Mouse (Mus musculus): ENCODE data around the gene Rgs9. TPM values are rescaled to one million over a fixed set of nuclear protein-coding genes. Genes with fewer than 3 reads are reported as not detected.
"Not testable (repeated sequence)": the region's sequence is repeated elsewhere in the genome, so short reads cannot be mapped to it uniquely, and the experiment has no call there.

Gene Rgs9
- total and polyA plus RNA-seq, 3 experiments = 0.55 to 1.4 (median 1.2) TPM

DNA sequence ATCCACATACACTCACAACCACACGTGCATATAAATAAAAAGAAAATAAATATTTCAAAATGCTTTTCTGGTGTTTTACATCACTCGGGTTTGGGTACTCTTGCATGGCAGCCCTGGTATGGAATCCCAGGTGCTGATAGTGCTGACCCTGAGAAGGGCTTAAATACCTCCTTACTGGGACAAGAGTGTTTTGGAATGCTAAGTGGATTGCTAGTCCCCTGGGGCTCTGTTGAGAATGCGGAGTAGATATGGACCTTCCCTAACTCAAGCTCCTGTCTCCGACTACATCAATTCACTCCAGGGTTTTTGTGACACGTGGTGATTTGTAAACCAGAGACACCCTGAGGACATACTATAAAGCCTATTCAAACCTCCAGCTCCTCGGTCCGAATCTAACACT is 45.6 kb upstream of the Rgs9 start:
- Histone ChIP-seq H3K4me1 (ENCODE audit: control insufficient read depth in 1 of 2, insufficient read depth in 2 of 2) (peaks cover 3 to 20% of the 10 kb centered on the region in 2 experiments), H3K9me3 (replicated peaks; ENCODE audit: low read length) (peaks cover 2% of the 10 kb centered on the region), H3K4me2 (ENCODE audit: insufficient read depth, low read depth, poor library complexity, severe bottlenecking) (no peak overlapping the region), H3K79me2 (replicated peaks; ENCODE audit: control insufficient read depth, extremely low read depth, insufficient read depth, poor library complexity, severe bottlenecking) (no peaks in the 10 kb centered on the region), H3K36me3 (replicated peaks in 1 of 2; ENCODE audit: control insufficient read depth in 1 of 2, insufficient read depth in 1 of 2, low read length in 1 of 2) (no peaks in the 10 kb centered on the region), H3K4me3 (replicated peaks in 1 of 3; ENCODE audit: low read depth in 2 of 3, low read length in 2 of 3, poor library complexity in 1 of 3) (no peak overlapping the region), H3K27me3 (replicated peaks) (peaks cover 3% of the 10 kb centered on the region), H3K27ac (ENCODE audit: insufficient read depth, low read depth) (no peak overlapping the region), H3K9ac (ENCODE audit: insufficient read depth, low read depth) (no peak overlapping the region)
- dilution Hi-C loops (cut with MboI; ENCODE audit: extremely low pct_ligation_motif_present, extremely low pct_unique_long_range_greater_than_20kb, low sequenced_read_pairs) (no loop called here), in situ Hi-C loops (cut with MboI; ENCODE audit: low pct_ligation_motif_present, low pct_unique_long_range_greater_than_20kb, low sequenced_read_pairs) (no loop called here)
- no peak for TF ChIP-seq RAD21 (IDR thresholded peaks at IDR 0.05; ENCODE audit: low read depth, low read length)
- TF ChIP-seq PAX5 (IDR thresholded peaks at IDR 0.05; ENCODE audit: low read length) = no peak
- TF ChIP-seq RCOR1 (conservative IDR thresholded peaks at IDR 0.05; ENCODE audit: low read depth, low read length) = no peak
- TF ChIP-seq E2F4 (IDR thresholded peaks at IDR 0.05; ENCODE audit: insufficient replicate concordance, low read depth, low read length) = no peak
- TF ChIP-seq TCF12 (IDR thresholded peaks at IDR 0.05; ENCODE audit: low read depth, low read length) = no peak
- no peak for TF ChIP-seq USF1 (IDR thresholded peaks at IDR 0.05; ENCODE audit: low read depth, low read length)
- no peak for TF ChIP-seq NRF1 (IDR thresholded peaks at IDR 0.05; ENCODE audit: low read depth, low read length)
- no peak for TF ChIP-seq EP300 (IDR thresholded peaks at IDR 0.05; ENCODE audit: low read length)
- TF ChIP-seq NELFE (IDR thresholded peaks at IDR 0.05; ENCODE audit: low read depth, low read length) = no peak
- no peak for TF ChIP-seq JUN (IDR thresholded peaks at IDR 0.05; ENCODE audit: insufficient read depth, low read depth, low read length)
- TF ChIP-seq UBTF (IDR thresholded peaks at IDR 0.05; ENCODE audit: low read depth, low read length) = no peak
- TF ChIP-seq CHD1 (IDR thresholded peaks at IDR 0.05; ENCODE audit: low read depth, low read length) = no peak
- no peak for TF ChIP-seq MXI1 (IDR thresholded peaks at IDR 0.05; ENCODE audit: low read depth, low read length)
- DNase-seq (ENCODE audit: extremely low read depth) = no peak

DNA sequence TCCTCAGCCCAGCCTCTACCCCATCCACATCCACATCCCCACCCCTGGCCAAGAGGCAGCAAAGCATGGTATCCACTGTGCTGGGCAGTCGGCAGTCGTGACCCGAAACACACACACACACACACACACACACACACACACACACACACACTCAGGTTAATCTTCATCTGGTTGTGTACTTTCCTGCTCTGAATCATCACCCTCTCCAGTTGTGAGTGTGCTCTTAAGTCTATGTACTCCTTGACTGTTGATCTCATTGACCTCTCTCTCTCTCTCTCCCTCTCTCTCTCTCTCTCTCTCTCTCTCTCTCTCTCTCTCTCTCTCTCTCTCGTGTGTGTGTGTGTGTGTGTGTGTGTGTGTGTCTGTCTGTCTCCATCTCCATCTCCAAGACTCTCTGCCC is 44.7 kb upstream of the Rgs9 start:
- in situ Hi-C loops (cut with MboI; ENCODE audit: low pct_ligation_motif_present, low pct_unique_long_range_greater_than_20kb, low sequenced_read_pairs) = not testable (repeated sequence)

DNA sequence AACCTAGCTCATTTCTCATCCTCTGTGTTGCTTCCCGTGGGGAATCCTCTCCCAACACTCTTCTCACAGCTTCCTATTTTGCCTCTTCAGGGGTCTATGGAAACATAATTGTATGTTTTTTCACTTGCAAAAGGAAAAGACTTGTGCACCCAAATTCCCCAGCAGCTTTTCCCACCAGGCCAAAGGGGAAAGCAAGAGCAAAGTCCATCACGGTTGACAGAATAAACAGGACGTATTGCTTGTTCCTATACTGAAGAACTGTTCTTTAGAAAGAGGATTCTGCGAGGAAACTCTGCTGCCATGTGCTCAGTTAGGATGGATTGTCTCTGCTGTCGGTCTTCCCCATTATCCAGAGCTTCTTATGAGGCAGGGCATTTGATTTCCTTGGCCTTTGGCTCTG is 42.6 kb upstream of the Rgs9 start:
- in situ Hi-C loops (cut with MboI; ENCODE audit: low pct_ligation_motif_present, low pct_unique_long_range_greater_than_20kb, low sequenced_read_pairs) (no loop called here), dilution Hi-C loops (cut with MboI; ENCODE audit: extremely low pct_ligation_motif_present, extremely low pct_unique_long_range_greater_than_20kb, low sequenced_read_pairs) (no loop called here)
- H3K4me2 ChIP-seq (ENCODE audit: insufficient read depth, low read depth, poor library complexity, severe bottlenecking) = no peak overlapping the region
- no peak overlapping the region for H3K27ac ChIP-seq (ENCODE audit: insufficient read depth, low read depth)
- no peak for TF ChIP-seq CTCF (conservative IDR thresholded peaks at IDR 0.05 in 1 of 2, IDR thresholded peaks at IDR 0.05 in 1 of 2; ENCODE audit: low read depth in 2 of 2, low read length in 2 of 2)
- TF ChIP-seq IRF4 (IDR thresholded peaks at IDR 0.05; ENCODE audit: low read depth, low read length) = no peak
- TF ChIP-seq RCOR1 (conservative IDR thresholded peaks at IDR 0.05; ENCODE audit: low read depth, low read length) = no peak
- no peak for TF ChIP-seq USF1 (IDR thresholded peaks at IDR 0.05; ENCODE audit: low read depth, low read length)
- TF ChIP-seq MEF2A (IDR thresholded peaks at IDR 0.05; ENCODE audit: borderline replicate concordance, low read depth, low read length) = no peak
- TF ChIP-seq TBP (conservative IDR thresholded peaks at IDR 0.05; ENCODE audit: low read depth, low read length) = no peak
- TF ChIP-seq NELFE (IDR thresholded peaks at IDR 0.05; ENCODE audit: low read depth, low read length) = no peak
- TF ChIP-seq CHD2 (IDR thresholded peaks at IDR 0.05; ENCODE audit: low read length) = no peak
- TF ChIP-seq KAT2A (IDR thresholded peaks at IDR 0.05; ENCODE audit: insufficient replicate concordance, low read length) = no peak
- no peak for TF ChIP-seq ZMIZ1 (IDR thresholded peaks at IDR 0.05; ENCODE audit: low read depth, low read length)
- no peak for TF ChIP-seq MAX (IDR thresholded peaks at IDR 0.05; ENCODE audit: low read length)
- TF ChIP-seq MXI1 (IDR thresholded peaks at IDR 0.05; ENCODE audit: low read depth, low read length) = no peak
- TF ChIP-seq MAZ (IDR thresholded peaks at IDR 0.05; ENCODE audit: low read depth, low read length) = no peak
- TF ChIP-seq JUND (conservative IDR thresholded peaks at IDR 0.05; ENCODE audit: low read depth, low read length) = no peak
- TF ChIP-seq POLR2AphosphoS2 (IDR thresholded peaks at IDR 0.05; ENCODE audit: low read depth, low read length) = no peak
- no peak for TF ChIP-seq MAFK (IDR thresholded peaks at IDR 0.05; ENCODE audit: insufficient replicate concordance, low read length)
- no peak for TF ChIP-seq POLR2A (IDR thresholded peaks at IDR 0.05; ENCODE audit: low read depth, low read length)
- TF ChIP-seq PAX5 (IDR thresholded peaks at IDR 0.05; ENCODE audit: low read length) = no peak
- no peak overlapping the region for H3K4me3 ChIP-seq (replicated peaks in 1 of 3; ENCODE audit: low read depth in 2 of 3, low read length in 2 of 3, poor library complexity in 1 of 3)
- no peaks in the 10 kb centered on the region for H3K36me3 ChIP-seq (replicated peaks in 1 of 2; ENCODE audit: control insufficient read depth in 1 of 2, insufficient read depth in 1 of 2, low read length in 1 of 2)
- peaks cover 3% of the 10 kb centered on the region for H3K27me3 ChIP-seq (replicated peaks)
- no peaks in the 10 kb centered on the region for H3K9me3 ChIP-seq (replicated peaks; ENCODE audit: low read length)
- H3K9ac ChIP-seq (ENCODE audit: insufficient read depth, low read depth) = no peak overlapping the region
- DNase-seq (ENCODE audit: extremely low read depth) = no peak
- H3K4me1 ChIP-seq (ENCODE audit: control insufficient read depth in 1 of 2, insufficient read depth in 2 of 2) = peaks cover 3 to 8% of the 10 kb centered on the region in 2 experiments; a peak in 2 of 4 replicates
- no peaks in the 10 kb centered on the region for H3K79me2 ChIP-seq (replicated peaks; ENCODE audit: control insufficient read depth, extremely low read depth, insufficient read depth, poor library complexity, severe bottlenecking)

More for the DNA sequence above, 44.7 kb upstream of the Rgs9 start:
- H3K9me3 ChIP-seq (replicated peaks; ENCODE audit: low read length); H3K79me2 ChIP-seq (replicated peaks; ENCODE audit: control insufficient read depth, extremely low read depth, insufficient read depth, poor library complexity, severe bottlenecking); H3K4me2 ChIP-seq (ENCODE audit: insufficient read depth, low read depth, poor library complexity, severe bottlenecking); DNase-seq (ENCODE audit: extremely low read depth); H3K27ac ChIP-seq (ENCODE audit: insufficient read depth, low read depth); dilution Hi-C loops (cut with MboI; ENCODE audit: extremely low pct_ligation_motif_present, extremely low pct_unique_long_range_greater_than_20kb, low sequenced_read_pairs); H3K27me3 ChIP-seq (replicated peaks); H3K9ac ChIP-seq (ENCODE audit: insufficient read depth, low read depth); H3K36me3 ChIP-seq (replicated peaks in 1 of 2; ENCODE audit: control insufficient read depth in 1 of 2, insufficient read depth in 1 of 2, low read length in 1 of 2); H3K4me3 ChIP-seq (replicated peaks in 1 of 3; ENCODE audit: low read depth in 2 of 3, low read length in 2 of 3, poor library complexity in 1 of 3): not testable (repeated sequence)
- H3K4me1 ChIP-seq (ENCODE audit: control insufficient read depth in 1 of 2, insufficient read depth in 2 of 2) = peaks cover 0 to 12% of the 10 kb centered on the region in 2 experiments; a peak in 2 of 4 replicates

All from CH12.LX (cell line).